Mouse (Mus musculus) neural tube, embryonic 14.5 days (tissue): Measurements from ENCODE around the gene Ano7. TPM values are rescaled to one million over a fixed set of nuclear protein-coding genes. Genes with fewer than 3 reads are reported as not detected.
A peak's percentile ranks its signal among the peaks of the same experiment; 100 is the strongest.

Experiments
- ATAC-seq: fragments of 200-750 bp; cut with Nextera tagmentation; 2 replicates; pipeline ENCODE4 v1.8.0; 2017; ENCODE audit warnings: low read depth, mild to moderate bottlenecking, moderate TSS enrichment, moderate library complexity
- H3K27ac ChIP-seq: fragments of 300-500 bp; sonication (generic); 2 replicates; pipeline ENCODE4 v1.5.1; 2014; ENCODE audit warnings: low read depth, mild to moderate bottlenecking, control low read depth, low read length, moderate library complexity, mixed read lengths
- H3K27me3 ChIP-seq: fragments of 300-500 bp; sonication (generic); 2 replicates; pipeline ENCODE4 v1.6.1; 2014; ENCODE audit warnings: low read length; ENCODE audit not compliant: control insufficient read depth, insufficient read depth
- H3K36me3 ChIP-seq: fragments of 300-500 bp; sonication (generic); 2 replicates; pipeline ENCODE4 v1.6.1; 2014; ENCODE audit warnings: low read length, mixed read lengths; ENCODE audit not compliant: control insufficient read depth, insufficient read depth
- H3K4me1 ChIP-seq: fragments of 300-500 bp; sonication (generic); 2 replicates; pipeline ENCODE4 v1.6.1; 2014; ENCODE audit warnings: low read length; ENCODE audit not compliant: control insufficient read depth, insufficient read depth
- H3K4me2 ChIP-seq: fragments of 300-500 bp; sonication (generic); 2 replicates; pipeline ENCODE4 v1.6.1; 2014; ENCODE audit warnings: mild to moderate bottlenecking, low read depth, low read length, control low read depth
- H3K4me3 ChIP-seq: fragments of 300-500 bp; sonication (generic); 2 replicates; pipeline ENCODE4 v1.5.1; 2014; ENCODE audit warnings: low read depth, low read length, control low read depth, mixed read lengths
- H3K9ac ChIP-seq: fragments of 300-500 bp; sonication (generic); replicated peaks from 2 replicates; pipeline ENCODE4 v1.6.1; 2014; ENCODE audit warnings: low read depth, mild to moderate bottlenecking, control low read depth, low read length, mixed read lengths
- H3K9me3 ChIP-seq: fragments of 300-500 bp; sonication (generic); 2 replicates; pipeline ENCODE4 v1.6.1; 2016; ENCODE audit warnings: low read length; ENCODE audit not compliant: control insufficient read depth
- WGBS: fragments of 180-500 bp; shearing (Covaris S2); extraction: QIAGEN DNeasy Blood & Tissue Kit; methylation state at CpG from one replicate; pipeline ENCODE4 v1.1.7; 2014; 5-methylcytosine and 5-hydroxymethylcytosine counted together
- polyA plus RNA-seq: library from polyadenylated mRNA; unstranded; fragments of >200 nt; fragmentation: Nextera tagmentation; extraction: Ambion mirVana; gene quantifications from 2 replicates; pipeline ENCODE4 v1.2.1, GENCODE M21; 2014

Ano7 gene
- 1.1 and 1.2 TPM in 2 replicates for polyA plus RNA-seq

DNA sequence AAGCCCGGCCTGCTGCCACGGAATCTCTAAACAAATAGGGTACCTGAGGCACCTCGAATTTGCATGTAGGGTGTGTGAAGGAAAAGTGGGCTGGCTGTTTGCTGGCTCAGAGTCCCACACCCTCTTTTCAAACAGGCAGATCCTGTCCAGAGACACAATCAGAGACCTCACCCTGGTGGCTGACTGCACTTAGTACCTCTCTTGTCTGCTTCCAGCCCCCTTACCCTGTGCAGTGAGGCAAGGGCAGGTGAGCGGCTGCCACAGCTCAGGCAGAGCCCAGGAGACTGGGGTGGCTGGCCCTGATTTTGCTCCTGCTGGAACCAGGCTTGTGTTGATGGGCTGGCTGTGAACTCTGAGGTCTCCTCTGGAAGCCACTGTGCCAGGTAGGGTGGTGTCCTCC, at the start of gene Ano7:
Gene Ano7 (plus strand): TSS at position 266 of the 400 bp plus-strand sequence.
- H3K27ac ChIP-seq: no peak within 1 kb of the TSS
- H3K9me3 ChIP-seq: no peaks in the 10 kb centered on the region
- ATAC-seq: no peak
- H3K4me2 ChIP-seq: no peak within 1 kb of the TSS
- no peak within 1 kb of the TSS for H3K9ac ChIP-seq
- H3K4me1 ChIP-seq: no peaks in the 10 kb centered on the region
- H3K27me3 ChIP-seq: no peaks in the 10 kb centered on the region
- 85% methylated on average over 4 of the region's 4 CpGs for WGBS
- H3K4me3 ChIP-seq: no peak within 1 kb of the TSS
- H3K36me3 ChIP-seq: no peaks in the 10 kb centered on the region

DNA sequence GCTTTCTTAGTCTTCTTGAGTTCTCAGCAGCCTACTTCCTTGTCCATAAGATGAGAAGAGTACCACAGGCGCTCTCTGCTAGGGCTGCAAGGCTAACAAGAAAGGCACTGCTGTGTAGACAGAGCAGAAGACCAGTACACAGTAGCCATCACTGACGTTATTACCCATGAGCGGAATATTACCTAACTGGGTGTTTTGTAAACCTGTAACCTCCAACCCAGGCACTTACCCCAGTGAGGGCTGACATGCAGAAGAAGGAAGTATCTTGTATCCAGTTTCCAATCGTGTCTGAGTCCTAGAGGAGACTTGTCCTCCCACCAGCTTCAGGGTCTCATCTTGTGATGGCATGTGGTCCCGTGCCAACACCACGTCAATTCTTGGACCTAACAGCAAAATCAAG, 49.8 kb upstream of the Ano7 start:
- Histone ChIP-seq H3K4me3 (no peak overlapping the region), H3K9me3 (no peaks in the 10 kb centered on the region), H3K9ac (no peak overlapping the region), H3K36me3 (peaks cover 13% of the 10 kb centered on the region), H3K27me3 (no peaks in the 10 kb centered on the region), H3K27ac (no peak overlapping the region), H3K4me2 (no peak overlapping the region), H3K4me1 (no peaks in the 10 kb centered on the region)
- 91% methylated on average over 6 of the region's 6 CpGs for WGBS
- ATAC-seq: no peak

DNA sequence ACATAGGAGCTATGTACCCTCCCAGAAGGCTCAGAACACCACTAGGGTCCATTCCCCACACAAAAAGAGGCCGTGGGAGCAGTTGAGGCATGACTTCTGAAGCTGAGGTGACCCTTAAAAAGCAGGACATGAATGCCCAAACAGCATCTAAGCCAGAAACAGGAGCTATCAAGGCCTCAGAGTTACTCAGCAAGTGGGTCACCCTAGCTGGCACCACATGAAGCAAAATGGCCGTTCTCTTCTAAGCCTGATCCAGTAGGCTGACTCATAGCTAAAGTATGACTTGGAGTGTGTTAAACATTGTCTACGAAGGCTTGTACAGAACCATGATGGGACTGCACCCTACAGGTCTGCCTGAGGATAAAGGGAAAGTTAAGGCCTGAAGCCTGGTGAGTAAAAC, 47.3 kb upstream of the Ano7 start:
- Histone ChIP-seq H3K9me3 (no peaks in the 10 kb centered on the region), H3K27me3 (no peaks in the 10 kb centered on the region), H3K4me3 (no peak overlapping the region), H3K9ac (no peak overlapping the region), H3K4me2 (no peak overlapping the region), H3K4me1 (no peaks in the 10 kb centered on the region), H3K27ac (no peak overlapping the region), H3K36me3 (peaks cover 9% of the 10 kb centered on the region)
- no peak for ATAC-seq
- 92% methylated on average over 3 of the region's 3 CpGs for WGBS

DNA sequence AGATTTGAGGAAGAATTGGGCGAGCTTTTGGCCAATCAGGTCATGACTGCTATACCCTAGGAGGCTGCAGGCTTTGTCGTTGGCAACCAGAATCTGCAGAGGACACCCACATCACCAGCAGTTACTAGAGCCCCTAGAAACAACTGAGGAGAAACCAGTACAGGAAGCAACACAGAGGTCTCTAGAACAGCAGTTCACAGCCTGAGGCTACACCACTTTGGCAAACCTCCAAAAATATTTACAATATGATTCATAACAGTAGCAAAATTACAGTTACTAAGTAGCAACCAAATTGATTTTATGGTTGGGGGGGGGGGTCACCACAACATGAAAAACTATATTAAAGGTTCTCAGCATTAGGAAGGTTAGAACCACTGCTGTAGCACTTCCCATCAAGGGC, 39.1 kb upstream of the Ano7 start:
- Histone ChIP-seq H3K4me1 (no peaks in the 10 kb centered on the region), H3K27me3 (no peaks in the 10 kb centered on the region), H3K9me3 (no peaks in the 10 kb centered on the region), H3K27ac (no peak overlapping the region), H3K36me3 (0 out of 2 replicates have a peak, but pooled peaks cover 4% of the 10 kb centered on the region), H3K4me3 (no peak overlapping the region), H3K9ac (no peak overlapping the region), H3K4me2 (no peak overlapping the region)
- ATAC-seq: no peak
- WGBS: 73% methylated on average over 2 of the region's 2 CpGs

- Histone ChIP-seq H3K9me3 (no peaks in the 10 kb centered on the region), H3K27ac (peak within 1 kb of the TSS; percentile 48; the same call in 1 of the 2 replicates), H3K9ac (peak within 1 kb of the TSS; percentile 76), H3K36me3 (0 out of 2 replicates have a peak, but pooled peaks cover 12% of the 10 kb centered on the region), H3K4me2 (peak within 1 kb of the TSS; percentile 89), H3K4me1 (peaks cover 8% of the 10 kb centered on the region), H3K4me3 (peak within 1 kb of the TSS; percentile 91), H3K27me3 (no peaks in the 10 kb centered on the region)
- WGBS: under 1% methylated on average over 63 of the region's 63 CpGs
- ATAC-seq: peak; percentile 96
Measured at GRCm38 (mm10) chr1:93342648-93343503, 30.9 kb upstream of the Ano7 start, which contains the start of the genes Ppp1r7 and Pask. Gene Ppp1r7 (plus strand): TSS chr1:93342854. Gene Pask (minus strand): TSS chr1:93343482.

DNA sequence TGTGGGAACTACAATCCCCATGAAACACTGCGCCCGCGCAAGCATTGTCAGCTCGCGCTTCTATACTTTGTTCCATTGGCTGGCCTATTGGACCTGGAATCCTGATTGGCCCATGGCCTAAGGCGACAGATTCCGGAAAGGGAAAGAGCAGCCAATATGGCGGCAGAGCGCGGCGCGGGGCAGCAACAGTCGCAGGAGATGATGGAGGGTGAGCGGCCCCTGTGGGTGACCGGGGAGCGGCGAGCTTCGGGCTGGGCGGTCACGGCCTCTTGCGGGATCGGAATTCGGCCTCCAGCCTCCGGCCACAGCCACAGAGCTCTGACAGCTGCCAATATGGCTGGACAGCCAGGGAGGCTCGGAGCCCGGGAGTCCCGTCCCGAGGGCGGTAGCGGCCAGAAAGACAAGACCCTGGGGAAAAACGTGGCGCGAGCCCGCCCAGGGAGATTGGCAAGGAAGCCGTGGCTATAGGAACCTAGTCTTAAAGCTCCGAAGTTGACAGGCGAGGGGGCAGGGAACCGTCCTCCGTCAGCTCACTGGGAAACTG, 30.2 kb upstream of the Ano7 start:
- Histone ChIP-seq H3K4me2 (peak overlapping the region; percentile 89), H3K27me3 (no peaks in the 10 kb centered on the region)
- peak; percentile 98 for ATAC-seq

DNA sequence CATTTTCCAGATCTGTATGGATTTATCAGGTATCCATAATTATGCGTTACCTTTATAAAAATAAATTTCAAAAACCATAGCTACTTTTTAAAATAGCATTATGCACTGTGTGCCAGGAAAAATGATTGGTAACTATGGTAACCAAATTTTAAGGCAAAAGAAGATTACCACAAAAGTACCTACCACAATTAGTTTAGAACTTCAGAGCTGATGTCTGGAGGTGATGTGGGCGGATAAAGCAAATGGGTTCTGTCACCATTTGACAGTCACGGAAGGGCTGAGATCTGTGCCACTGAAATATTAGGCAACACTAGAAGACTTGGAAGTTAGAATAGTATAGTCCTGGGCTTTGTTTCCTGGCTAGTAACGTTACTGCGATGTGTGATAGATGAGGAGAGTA, 26.6 kb upstream of the Ano7 start:
- Histone ChIP-seq H3K27ac (no peak overlapping the region), H3K27me3 (no peaks in the 10 kb centered on the region), H3K4me2 (no peak overlapping the region), H3K9ac (no peak overlapping the region), H3K36me3 (peaks cover 43% of the 10 kb centered on the region), H3K4me1 (peaks cover 8% of the 10 kb centered on the region), H3K9me3 (no peaks in the 10 kb centered on the region), H3K4me3 (no peak overlapping the region)
- ATAC-seq: no peak
- WGBS: 94% methylated on average over 5 of the region's 5 CpGs

More for the DNA sequence above, 30.2 kb upstream of the Ano7 start:
- H3K9me3 ChIP-seq: no peaks in the 10 kb centered on the region
- H3K27ac ChIP-seq: peak overlapping the region; percentile 48; the same call in 1 of the 2 replicates
- peak overlapping the region; percentile 91 for H3K4me3 ChIP-seq
- WGBS: under 1% methylated on average over 39 of the region's 39 CpGs
- peak overlapping the region; percentile 76 for H3K9ac ChIP-seq
- peaks cover 16% of the 10 kb centered on the region for H3K36me3 ChIP-seq
- H3K4me1 ChIP-seq: peaks cover 8% of the 10 kb centered on the region

DNA sequence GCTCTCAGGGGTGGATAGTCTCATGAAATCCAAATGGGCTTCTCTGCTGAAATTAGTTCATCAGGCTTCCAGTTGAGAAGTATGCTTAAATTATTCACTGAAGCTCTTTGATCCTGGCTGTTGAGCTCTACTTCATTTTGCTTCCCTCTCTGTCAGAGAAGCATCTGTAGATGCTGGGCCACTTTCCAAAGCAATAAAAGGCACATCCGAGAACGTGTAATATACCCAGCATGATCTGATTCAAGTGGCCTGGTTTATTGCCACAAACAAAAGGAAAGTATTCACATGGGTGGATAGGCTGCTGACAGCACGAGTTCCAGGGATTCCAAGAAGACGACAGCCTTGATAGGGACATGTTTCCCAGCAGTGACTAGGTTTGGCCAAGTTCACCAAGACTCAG, 24.0 kb upstream of the Ano7 start:
- 11% methylated on average over 4 of the region's 4 CpGs for WGBS
- Histone ChIP-seq H3K4me1 (peaks cover under 1% of the 10 kb centered on the region), H3K4me3 (no peak overlapping the region), H3K27me3 (no peaks in the 10 kb centered on the region), H3K27ac (no peak overlapping the region), H3K9me3 (no peaks in the 10 kb centered on the region), H3K9ac (no peak overlapping the region), H3K4me2 (no peak overlapping the region), H3K36me3 (peaks cover 58% of the 10 kb centered on the region)
- no peak for ATAC-seq

- no peak for ATAC-seq
- Histone ChIP-seq H3K4me1 (no peaks in the 10 kb centered on the region), H3K9ac (no peak overlapping the region), H3K36me3 (peaks cover 60% of the 10 kb centered on the region), H3K27me3 (no peaks in the 10 kb centered on the region), H3K4me3 (no peak overlapping the region), H3K9me3 (no peaks in the 10 kb centered on the region), H3K27ac (no peak overlapping the region), H3K4me2 (no peak overlapping the region)
- 93% methylated on average over 2 of the region's 2 CpGs for WGBS
Measured at GRCm38 (mm10) chr1:93352724-93353123, 21.0 kb upstream of the Ano7 start.
